Mouse (Mus musculus): ENCODE data around the gene Cyp1a1. TPM values are rescaled to one million over a fixed set of nuclear protein-coding genes. Genes with fewer than 3 reads are reported as not detected.
"Not testable (repeated sequence)": the region's sequence is repeated elsewhere in the genome, so short reads cannot be mapped to it uniquely, and the experiment has no call there.

Gene Cyp1a1
- polyA plus RNA-seq, 1 experiment: not detected

GRCm38 (mm10) chr9:57708720-57709274, 21.1 kb downstream of the Cyp1a1 start:
- WGBS: 1% methylated on average over 39 of the region's 39 CpGs
- peak overlapping the region; percentile 94 for H3K27ac ChIP-seq (ENCODE audit: insufficient read depth, low read depth, low read length)

GRCm38 (mm10) chr9:57710214-57710613, 22.5 kb downstream of the Cyp1a1 start:
- WGBS: 72% methylated on average over 5 of the region's 5 CpGs
- not testable (repeated sequence) for H3K27ac ChIP-seq (ENCODE audit: insufficient read depth, low read depth, low read length); H3K4me3 ChIP-seq (ENCODE audit: insufficient read depth, low read depth, low read length); H3K4me1 ChIP-seq (ENCODE audit: control insufficient read depth, insufficient read depth, low read length)

More at GRCm38 (mm10) chr9:57708720-57709274, 21.1 kb downstream of the Cyp1a1 start:
- TF ChIP-seq CTCF (IDR thresholded peaks at IDR 0.05; ENCODE audit: insufficient read depth, low read depth, low read length): no peak
- TF ChIP-seq POLR2A (IDR thresholded peaks at IDR 0.05; ENCODE audit: insufficient read depth, low read depth, low read length): no peak
- peak overlapping the region; percentile 98 for H3K4me3 ChIP-seq (ENCODE audit: insufficient read depth, low read depth, low read length)
- peaks cover 4% of the 10 kb centered on the region for H3K4me1 ChIP-seq (ENCODE audit: control insufficient read depth, insufficient read depth, low read length)

- H3K27ac ChIP-seq (ENCODE audit: insufficient read depth, low read depth, low read length): no peak overlapping the region
- H3K4me3 ChIP-seq (ENCODE audit: insufficient read depth, low read depth, low read length): no peak overlapping the region
- 80% methylated on average over 2 of the region's 2 CpGs for WGBS
- peaks cover 4% of the 10 kb centered on the region for H3K4me1 ChIP-seq (ENCODE audit: control insufficient read depth, insufficient read depth, low read length)
- TF ChIP-seq CTCF (IDR thresholded peaks at IDR 0.05; ENCODE audit: insufficient read depth, low read depth, low read length) (no peak), POLR2A (IDR thresholded peaks at IDR 0.05; ENCODE audit: insufficient read depth, low read depth, low read length) (no peak)
Measured at GRCm38 (mm10) chr9:57712194-57712593, 24.5 kb downstream of the Cyp1a1 start.

DNA sequence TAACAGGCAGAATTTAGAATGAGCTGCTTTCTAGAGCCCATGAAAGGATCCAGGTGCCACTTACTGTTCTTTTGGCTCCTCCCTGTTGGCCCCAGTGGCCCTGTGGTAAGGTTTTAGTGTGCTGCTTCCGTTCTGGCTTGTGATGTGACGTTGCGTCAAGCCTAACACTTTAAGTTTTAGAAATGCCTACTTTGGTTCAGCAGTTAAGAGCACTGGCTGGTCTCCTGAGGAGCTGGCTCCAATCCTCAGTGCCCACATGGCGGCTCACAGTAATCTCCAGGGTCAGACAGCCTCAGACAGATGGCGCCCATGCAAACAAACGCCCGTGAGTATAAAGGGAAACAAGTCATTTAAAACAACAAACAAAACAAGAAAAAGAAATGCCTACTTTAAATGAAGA, 30.7 kb downstream of the Cyp1a1 start:
- H3K4me1 ChIP-seq (ENCODE audit: control insufficient read depth, insufficient read depth, low read length): peaks cover 5% of the 10 kb centered on the region
- TF ChIP-seq POLR2A (IDR thresholded peaks at IDR 0.05; ENCODE audit: insufficient read depth, low read depth, low read length) (no peak), CTCF (IDR thresholded peaks at IDR 0.05; ENCODE audit: insufficient read depth, low read depth, low read length) (no peak)
- no peak overlapping the region for H3K4me3 ChIP-seq (ENCODE audit: insufficient read depth, low read depth, low read length)
- no peak overlapping the region for H3K27ac ChIP-seq (ENCODE audit: insufficient read depth, low read depth, low read length)
- WGBS: 48% methylated on average over 7 of the region's 7 CpGs

DNA sequence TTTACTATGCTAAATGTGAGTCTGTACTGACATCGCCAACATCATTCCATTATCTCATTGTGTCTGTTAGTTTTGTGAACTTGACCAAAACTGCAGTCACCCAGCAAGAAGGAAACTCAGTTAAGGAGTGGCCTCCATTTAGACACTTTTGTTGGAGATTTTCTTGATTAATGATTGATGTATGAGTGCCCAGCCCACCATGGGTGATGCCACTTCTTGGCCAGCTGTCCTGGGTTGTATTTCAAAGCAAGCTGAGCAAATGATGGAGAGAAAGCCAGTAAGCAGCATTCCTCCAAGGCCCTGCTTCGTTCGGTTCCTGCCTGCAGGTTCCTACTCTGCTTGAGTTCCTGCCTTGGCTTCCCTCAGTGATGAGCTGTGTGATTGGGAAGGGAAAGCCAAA, 33.0 kb downstream of the Cyp1a1 start:
- WGBS: 94% methylated on average over 3 of the region's 3 CpGs
- TF ChIP-seq POLR2A (IDR thresholded peaks at IDR 0.05; ENCODE audit: insufficient read depth, low read depth, low read length) (no peak), CTCF (IDR thresholded peaks at IDR 0.05; ENCODE audit: insufficient read depth, low read depth, low read length) (no peak)
- H3K4me3 ChIP-seq (ENCODE audit: insufficient read depth, low read depth, low read length): no peak overlapping the region
- H3K27ac ChIP-seq (ENCODE audit: insufficient read depth, low read depth, low read length): no peak overlapping the region
- H3K4me1 ChIP-seq (ENCODE audit: control insufficient read depth, insufficient read depth, low read length): peaks cover 6% of the 10 kb centered on the region

GRCm38 (mm10) chr9:57722371-57722770, 34.6 kb downstream of the Cyp1a1 start:
- H3K4me3 ChIP-seq (ENCODE audit: insufficient read depth, low read depth, low read length): no peak overlapping the region
- peaks cover 6% of the 10 kb centered on the region for H3K4me1 ChIP-seq (ENCODE audit: control insufficient read depth, insufficient read depth, low read length)
- WGBS: 76% methylated on average over 1 of the region's 1 CpGs
- TF ChIP-seq CTCF (IDR thresholded peaks at IDR 0.05; ENCODE audit: insufficient read depth, low read depth, low read length): no peak
- TF ChIP-seq POLR2A (IDR thresholded peaks at IDR 0.05; ENCODE audit: insufficient read depth, low read depth, low read length): no peak
- no peak overlapping the region for H3K27ac ChIP-seq (ENCODE audit: insufficient read depth, low read depth, low read length)

DNA sequence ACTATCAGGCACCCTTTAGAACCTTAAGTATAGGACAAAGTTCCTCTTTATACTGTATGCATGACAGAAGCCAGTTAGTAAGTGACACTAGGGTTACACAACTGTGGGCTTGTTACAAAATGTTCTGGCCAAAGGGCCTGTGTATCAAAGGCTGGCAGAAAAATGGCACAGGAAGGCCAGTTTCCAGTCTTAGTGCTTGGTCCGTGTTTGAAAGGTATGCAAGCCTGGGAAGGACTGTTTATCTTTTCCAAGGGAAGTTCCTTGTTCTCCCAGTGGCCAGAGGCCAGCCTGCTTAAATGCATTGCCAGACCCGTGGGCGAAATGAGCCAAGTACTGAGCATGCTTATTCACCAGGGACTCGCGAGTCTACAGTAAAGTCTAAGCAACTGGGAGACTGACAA, 35.6 kb downstream of the Cyp1a1 start:
- H3K4me3 ChIP-seq (ENCODE audit: insufficient read depth, low read depth, low read length): no peak overlapping the region
- WGBS: 40% methylated on average over 5 of the region's 5 CpGs
- H3K27ac ChIP-seq (ENCODE audit: insufficient read depth, low read depth, low read length): 0 out of 2 replicates have a peak overlapping the region, but pooled peaks have one; percentile 12
- TF ChIP-seq CTCF (IDR thresholded peaks at IDR 0.05; ENCODE audit: insufficient read depth, low read depth, low read length) (no peak), POLR2A (IDR thresholded peaks at IDR 0.05; ENCODE audit: insufficient read depth, low read depth, low read length) (no peak)
- peaks cover 6% of the 10 kb centered on the region for H3K4me1 ChIP-seq (ENCODE audit: control insufficient read depth, insufficient read depth, low read length)

- Histone ChIP-seq H3K4me1 (ENCODE audit: control insufficient read depth, insufficient read depth, low read length) (peaks cover 3% of the 10 kb centered on the region; the same call in 1 of the 2 replicates), H3K27ac (ENCODE audit: insufficient read depth, low read depth, low read length) (peak overlapping the region; percentile 12; the same call in 1 of the 2 replicates), H3K4me3 (ENCODE audit: insufficient read depth, low read depth, low read length) (no peak overlapping the region)
- 61% methylated on average over 5 of the region's 5 CpGs for WGBS
- TF ChIP-seq POLR2A (IDR thresholded peaks at IDR 0.05; ENCODE audit: insufficient read depth, low read depth, low read length): no peak
- TF ChIP-seq CTCF (IDR thresholded peaks at IDR 0.05; ENCODE audit: insufficient read depth, low read depth, low read length): no peak
Measured at GRCm38 (mm10) chr9:57723796-57724195, 36.1 kb downstream of the Cyp1a1 start.

DNA sequence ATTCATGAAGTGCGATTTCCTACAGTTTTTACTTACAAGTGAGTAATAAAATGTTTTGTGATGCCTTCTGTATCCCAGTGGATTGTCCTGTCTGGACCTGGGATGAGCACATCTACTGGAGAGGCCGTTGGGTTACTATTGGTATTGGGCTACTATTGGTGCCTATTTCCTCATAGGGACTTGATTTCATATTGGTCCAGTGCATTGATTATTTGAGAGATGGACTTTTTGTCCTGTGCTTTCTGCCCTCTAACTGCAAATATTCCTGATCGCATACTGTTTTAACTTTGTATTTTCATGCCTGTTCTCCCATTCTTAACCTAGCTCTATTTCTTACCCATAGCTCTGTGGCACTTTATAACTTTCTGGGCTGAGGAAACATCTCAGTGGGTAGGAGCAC, 37.0 kb downstream of the Cyp1a1 start:
- TF ChIP-seq CTCF (IDR thresholded peaks at IDR 0.05; ENCODE audit: insufficient read depth, low read depth, low read length) (no peak), POLR2A (IDR thresholded peaks at IDR 0.05; ENCODE audit: insufficient read depth, low read depth, low read length) (no peak)
- 98% methylated on average over 3 of the region's 3 CpGs for WGBS
- H3K4me1 ChIP-seq (ENCODE audit: control insufficient read depth, insufficient read depth, low read length): peaks cover 3% of the 10 kb centered on the region; the same call in 1 of the 2 replicates
- no peak overlapping the region for H3K27ac ChIP-seq (ENCODE audit: insufficient read depth, low read depth, low read length)
- H3K4me3 ChIP-seq (ENCODE audit: insufficient read depth, low read depth, low read length): no peak overlapping the region

DNA sequence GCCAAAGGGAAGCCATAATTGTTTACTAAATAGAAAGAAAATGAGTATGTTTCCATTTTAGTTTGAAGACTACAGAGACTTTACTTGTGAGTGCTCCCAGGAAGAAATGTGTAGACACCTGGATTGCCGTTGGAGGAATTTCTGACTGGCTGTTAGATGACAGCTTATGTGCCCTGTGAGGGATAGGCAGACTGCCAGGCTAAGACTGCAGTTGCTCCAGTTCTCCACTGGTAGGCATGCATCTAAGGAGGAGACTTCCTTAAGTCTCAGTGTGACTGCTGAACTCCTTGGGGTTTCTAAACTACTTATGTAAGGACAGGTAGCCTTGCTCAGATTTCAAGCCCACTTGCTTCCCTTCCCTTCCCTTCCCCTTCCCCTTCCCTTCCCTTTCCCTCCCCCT, 40.6 kb downstream of the Cyp1a1 start:
- Histone ChIP-seq H3K27ac (ENCODE audit: insufficient read depth, low read depth, low read length) (no peak overlapping the region), H3K4me1 (ENCODE audit: control insufficient read depth, insufficient read depth, low read length) (peaks cover 2% of the 10 kb centered on the region; the same call in 1 of the 2 replicates), H3K4me3 (ENCODE audit: insufficient read depth, low read depth, low read length) (no peak overlapping the region)
- no peak for TF ChIP-seq POLR2A (IDR thresholded peaks at IDR 0.05; ENCODE audit: insufficient read depth, low read depth, low read length)
- no peak for TF ChIP-seq CTCF (IDR thresholded peaks at IDR 0.05; ENCODE audit: insufficient read depth, low read depth, low read length)
- 89% methylated on average over 1 of the region's 1 CpGs for WGBS

Data from olfactory bulb, adult 2 months (tissue).